Mouse (Mus musculus) intestine, postnatal 0 days (tissue): ENCODE data around the gene Spata45. TPM values are rescaled to one million over a fixed set of nuclear protein-coding genes. Genes with fewer than 3 reads are reported as not detected.
A peak's percentile ranks its signal among the peaks of the same experiment; 100 is the strongest.

Source experiments
- ATAC-seq: fragments of 200-750 bp; cut with Nextera tagmentation; 2 replicates; pipeline ENCODE4 v1.8.0; 2017; ENCODE audit warnings: mild to moderate bottlenecking, moderate TSS enrichment, moderate library complexity
- H3K27ac ChIP-seq: fragments of 300-500 bp; sonication (generic); 2 replicates; pipeline ENCODE4 v1.5.1; 2014; ENCODE audit warnings: mild to moderate bottlenecking, low read depth, low read length, moderate library complexity
- H3K27me3 ChIP-seq: fragments of 300-500 bp; sonication (generic); replicated peaks from 2 replicates; pipeline ENCODE4 v1.6.1; 2014; ENCODE audit warnings: low read length, mixed read lengths; ENCODE audit not compliant: control insufficient read depth, insufficient read depth
- H3K36me3 ChIP-seq: fragments of 300-500 bp; sonication (generic); 2 replicates; pipeline ENCODE4 v1.6.1; 2014; ENCODE audit warnings: mild to moderate bottlenecking, moderate library complexity; ENCODE audit not compliant: control insufficient read depth, insufficient read depth
- H3K4me1 ChIP-seq: fragments of 300-500 bp; sonication (generic); replicated peaks from 2 replicates; pipeline ENCODE4 v1.6.1; 2014; ENCODE audit warnings: antibody characterized with exemption, low read length, mixed read lengths; ENCODE audit not compliant: control insufficient read depth, insufficient read depth
- H3K4me2 ChIP-seq: fragments of 300-500 bp; sonication (generic); replicated peaks from 2 replicates; pipeline ENCODE4 v1.6.1; 2014; ENCODE audit warnings: low read depth, mild to moderate bottlenecking, moderate library complexity
- H3K4me3 ChIP-seq: fragments of 300-500 bp; sonication (generic); 2 replicates; pipeline ENCODE4 v1.5.1; 2014; ENCODE audit warnings: low read depth, low read length
- H3K9ac ChIP-seq: fragments of 300-500 bp; sonication (generic); 2 replicates; pipeline ENCODE4 v1.6.1; 2014; ENCODE audit warnings: mild to moderate bottlenecking, low read depth, low read length
- H3K9me3 ChIP-seq: fragments of 300-500 bp; sonication (generic); 2 replicates; pipeline ENCODE4 v1.6.1; 2016; ENCODE audit warnings: mixed run types; ENCODE audit not compliant: control insufficient read depth
- CTCF ChIP-seq: sonication (generic); IDR thresholded peaks from 2 replicates; pipeline ENCODE4 v1.5.1; 2016; ENCODE audit warnings: low read depth, mild to moderate bottlenecking, control low read depth, antibody characterized with exemption, moderate library complexity
- WGBS: fragments of 180-500 bp; shearing (Covaris S2); extraction: QIAGEN DNeasy Blood & Tissue Kit; methylation state at CpG from one replicate; pipeline ENCODE4 v1.1.7; 2014; 5-methylcytosine and 5-hydroxymethylcytosine counted together
- polyA plus RNA-seq: library from polyadenylated mRNA; unstranded; fragments of >200 nt; fragmentation: Nextera tagmentation; extraction: Ambion mirVana; gene quantifications from 2 replicates; pipeline ENCODE4 v1.2.1, GENCODE M21; 2015

The Spata45 gene
- polyA plus RNA-seq, 1 experiment from 2014 or later = 1.1 TPM

DNA sequence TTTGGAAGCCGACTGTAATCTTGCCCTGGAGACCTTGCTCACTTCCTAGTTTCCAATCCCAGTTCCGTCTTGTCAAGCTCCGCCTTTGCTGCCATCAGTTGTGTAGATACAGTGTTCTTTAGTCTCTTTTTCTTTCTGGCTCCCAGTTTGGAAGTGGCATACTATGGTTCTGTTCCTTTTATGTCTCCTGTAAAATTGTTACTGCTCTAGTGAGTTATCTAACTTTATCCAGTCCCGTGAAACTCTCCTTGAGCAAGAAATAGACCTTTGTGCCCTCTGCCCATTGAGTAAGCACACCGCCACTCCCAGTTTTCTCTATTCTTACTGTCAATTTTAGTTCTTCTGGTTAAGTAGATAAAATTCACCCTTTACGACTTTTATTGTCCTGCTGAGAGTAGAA, 35.2 kb downstream of the Spata45 start:
- H3K4me2 ChIP-seq = peak overlapping the region; percentile 21
- H3K4me3 ChIP-seq = no peak overlapping the region
- WGBS = 39% methylated on average over 6 of the region's 6 CpGs

DNA sequence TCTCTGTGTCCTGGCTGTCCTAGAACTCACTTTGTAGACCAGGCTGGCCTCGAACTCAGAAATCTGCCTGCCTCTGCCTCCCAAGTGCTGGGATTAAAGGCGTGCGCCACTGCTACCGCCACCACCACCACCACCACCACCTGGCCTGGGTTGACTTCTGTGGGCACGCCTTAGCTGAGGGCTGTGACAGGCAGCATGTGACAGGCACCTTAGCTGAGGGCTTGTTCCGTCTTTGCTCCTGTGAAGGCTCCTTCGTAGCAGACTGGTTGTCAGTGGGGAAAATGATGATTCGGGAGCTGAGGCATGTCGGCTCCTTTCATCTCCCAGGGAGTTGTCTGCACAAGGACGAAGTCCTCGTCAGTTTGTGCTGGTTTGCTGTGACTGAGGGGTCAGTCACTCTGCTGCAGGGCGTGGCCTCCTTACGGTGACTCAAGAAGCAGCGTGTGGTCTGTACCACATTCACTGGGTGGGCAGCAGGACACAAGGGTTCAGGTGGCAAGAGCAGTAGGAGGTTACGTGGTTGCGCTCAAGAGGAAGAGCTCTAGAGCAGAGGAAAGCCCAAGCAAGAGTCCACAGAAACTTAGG, 36.0 kb downstream of the Spata45 start:
- H3K4me1 ChIP-seq = 0 out of 2 replicates have a peak, but pooled peaks cover 3% of the 10 kb centered on the region
- WGBS = 48% methylated on average over 16 of the region's 16 CpGs
- no peak overlapping the region for H3K9ac ChIP-seq
- ATAC-seq = peak; percentile 86
- H3K36me3 ChIP-seq = peaks cover 9% of the 10 kb centered on the region; the same call in 1 of the 2 replicates
- H3K27me3 ChIP-seq = no peaks in the 10 kb centered on the region
- H3K27ac ChIP-seq = peak overlapping the region; percentile 96
- H3K4me2 ChIP-seq = peak overlapping the region; percentile 9; the same call in 1 of the 2 replicates
- no peak for TF ChIP-seq CTCF
- H3K9me3 ChIP-seq = no peaks in the 10 kb centered on the region
- H3K4me3 ChIP-seq = no peak overlapping the region

More for the DNA sequence above, 35.2 kb downstream of the Spata45 start:
- peak overlapping the region; percentile 96 for H3K27ac ChIP-seq
- 0 out of 2 replicates have a peak, but pooled peaks cover 3% of the 10 kb centered on the region for H3K4me1 ChIP-seq
- H3K9ac ChIP-seq = no peak overlapping the region
- TF ChIP-seq CTCF = no peak
- H3K36me3 ChIP-seq = peaks cover 3% of the 10 kb centered on the region; the same call in 1 of the 2 replicates
- no peaks in the 10 kb centered on the region for H3K9me3 ChIP-seq
- no peaks in the 10 kb centered on the region for H3K27me3 ChIP-seq
- ATAC-seq = peak; percentile 62

- TF ChIP-seq CTCF = no peak
- WGBS = 34% methylated on average over 6 of the region's 6 CpGs
- Histone ChIP-seq H3K27me3 (no peaks in the 10 kb centered on the region), H3K4me3 (no peak overlapping the region), H3K4me2 (peak overlapping the region; percentile 9; the same call in 1 of the 2 replicates), H3K27ac (peak overlapping the region; percentile 96), H3K4me1 (0 out of 2 replicates have a peak, but pooled peaks cover 3% of the 10 kb centered on the region), H3K9me3 (no peaks in the 10 kb centered on the region), H3K9ac (peak overlapping the region; percentile 34; the same call in 1 of the 2 replicates), H3K36me3 (peaks cover 11% of the 10 kb centered on the region; the same call in 1 of the 2 replicates)
- peak; percentile 26; the same call in 1 of the 2 replicates for ATAC-seq
Measured at GRCm38 (mm10) chr1:191073001-191073400, 36.6 kb downstream of the Spata45 start.

GRCm38 (mm10) chr1:191073486-191073885, 37.0 kb downstream of the Spata45 start:
- H3K4me1 ChIP-seq = 0 out of 2 replicates have a peak, but pooled peaks cover 3% of the 10 kb centered on the region
- 61% methylated on average over 4 of the region's 4 CpGs for WGBS
- peaks cover 16% of the 10 kb centered on the region; the same call in 1 of the 2 replicates for H3K36me3 ChIP-seq
- H3K27me3 ChIP-seq = no peaks in the 10 kb centered on the region
- H3K9ac ChIP-seq = peak overlapping the region; percentile 34; the same call in 1 of the 2 replicates
- H3K9me3 ChIP-seq = no peaks in the 10 kb centered on the region
- no peak overlapping the region for H3K4me3 ChIP-seq
- H3K27ac ChIP-seq = peak overlapping the region; percentile 96
- no peak for TF ChIP-seq CTCF
- ATAC-seq = no peak
- no peak overlapping the region for H3K4me2 ChIP-seq

DNA sequence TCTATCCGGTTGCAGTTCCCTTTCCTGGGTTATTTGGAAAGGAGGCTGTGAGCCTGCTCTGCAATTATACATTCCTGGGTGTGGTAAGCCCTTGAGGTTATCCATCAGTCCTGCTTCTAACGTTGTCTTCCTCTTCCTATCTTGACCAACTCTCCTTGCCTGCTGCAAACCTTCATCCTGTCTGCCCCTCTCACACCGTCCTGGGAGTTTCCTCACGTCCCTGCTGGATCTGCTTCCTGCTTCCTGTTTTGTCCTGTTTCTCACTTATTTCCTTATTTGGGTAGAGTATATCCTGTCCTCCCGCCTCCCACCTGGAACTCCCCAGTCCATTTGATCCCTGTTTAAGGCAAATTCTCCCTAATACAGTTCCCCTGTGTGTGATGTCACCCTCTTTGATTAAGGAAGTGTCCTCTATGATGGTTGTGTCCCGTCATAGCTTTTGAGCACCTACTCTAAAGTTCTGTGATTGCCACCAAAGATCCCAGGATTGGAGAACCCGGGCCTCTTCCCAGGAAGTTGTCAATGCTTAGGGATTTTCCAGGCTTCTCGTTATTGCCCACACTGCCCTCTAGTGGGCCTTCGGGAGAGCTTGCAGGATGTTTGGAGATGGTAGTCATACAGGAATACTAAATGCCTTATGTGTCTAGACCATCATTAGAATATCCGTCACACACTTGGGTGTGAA, 38.9 kb downstream of the Spata45 start:
- no peak for ATAC-seq
- Histone ChIP-seq H3K27ac (peak overlapping the region; percentile 54), H3K9me3 (no peaks in the 10 kb centered on the region), H3K9ac (no peak overlapping the region), H3K4me2 (peak overlapping the region; percentile 27; the same call in 1 of the 2 replicates), H3K27me3 (no peaks in the 10 kb centered on the region), H3K36me3 (peaks cover 20% of the 10 kb centered on the region; the same call in 1 of the 2 replicates), H3K4me1 (0 out of 2 replicates have a peak, but pooled peaks cover 3% of the 10 kb centered on the region), H3K4me3 (no peak overlapping the region)
- WGBS = 33% methylated on average over 10 of the region's 10 CpGs
- peak; percentile 91 for TF ChIP-seq CTCF

DNA sequence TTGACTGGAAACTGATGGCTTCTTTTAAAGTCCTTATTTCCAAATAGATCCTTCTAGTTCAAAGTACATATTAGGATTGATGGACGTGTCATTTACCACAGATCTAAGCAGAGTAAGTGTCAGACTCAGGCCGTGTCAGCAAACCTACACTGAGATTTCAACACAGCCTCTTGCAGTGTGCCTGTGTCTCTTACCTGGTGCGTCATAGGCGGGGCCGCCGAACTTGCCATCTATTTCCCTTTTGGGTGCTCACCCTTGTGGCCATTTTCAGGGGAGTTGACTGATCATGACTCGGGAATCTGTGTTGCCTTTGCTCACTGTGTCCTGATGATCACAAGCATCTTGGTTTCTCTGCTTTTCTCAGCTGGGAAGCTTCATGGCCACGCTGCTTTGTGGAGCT, 46.8 kb downstream of the Spata45 start:
- 70% methylated on average over 8 of the region's 8 CpGs for WGBS
- Histone ChIP-seq H3K9me3 (no peaks in the 10 kb centered on the region), H3K4me2 (no peak overlapping the region), H3K27me3 (no peaks in the 10 kb centered on the region), H3K9ac (no peak overlapping the region), H3K4me1 (no peaks in the 10 kb centered on the region), H3K4me3 (no peak overlapping the region), H3K36me3 (peaks cover 20% of the 10 kb centered on the region), H3K27ac (no peak overlapping the region)
- no peak for ATAC-seq
- TF ChIP-seq CTCF = no peak
